In the genomic region with DNA sequence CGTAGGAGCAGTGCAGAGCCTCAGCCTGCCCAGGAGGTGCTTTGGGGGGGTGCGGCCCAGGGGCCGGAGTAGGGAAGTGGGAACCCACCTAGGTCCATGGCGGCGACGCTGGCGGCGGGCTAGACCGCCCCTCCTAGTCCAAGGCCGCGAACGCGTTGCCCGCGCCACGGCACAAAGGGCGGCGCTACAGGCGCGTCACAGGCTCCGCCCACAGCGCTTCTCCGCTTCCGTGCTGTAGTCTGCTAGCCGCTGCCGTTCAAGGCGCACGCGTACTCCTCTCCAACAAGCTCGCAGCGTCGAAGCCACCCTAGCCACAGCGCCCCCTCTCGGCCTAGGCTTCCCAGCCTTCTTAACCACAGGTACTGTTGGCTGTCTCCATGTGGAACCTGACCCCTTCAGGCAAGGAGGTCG, we compare ENCODE assay signal across 8 mouse cellular contexts. TPM values are rescaled to one million over a fixed set of nuclear protein-coding genes. Genes with fewer than 3 reads are reported as not detected.
DNase-seq lines count a peak whose midpoint lies in the region; ATAC-seq lines count a peak whose summit lies in the region.

Gene Dbil5, plus strand, starts transcription at position 219 of the 411 bp plus-strand sequence.
Gene Gemin4, minus strand, starts transcription at position 275 of the 411 bp plus-strand sequence.

- peaks cover 5% of the 10 kb centered on the region; the same call in 1 of the 2 replicates for H3K4me1 ChIP-seq in forebrain, embryonic 14.5 days (ENCODE audit: control insufficient read depth, insufficient read depth, low read length)
- H3K4me1 ChIP-seq in neural tube, embryonic 15.5 days = peaks cover 14% of the 10 kb centered on the region

- intact Hi-C loops in heart, postnatal 14 days (cut with DNase I) = no loop called here

- 0% methylated on average over 35 of the region's 35 CpGs for WGBS in forebrain, embryonic 14.5 days
- WGBS in neural tube, embryonic 15.5 days = under 1% methylated on average over 27 of the region's 35 CpGs

- peak within 1 kb of the TSS; percentile 86 for H3K27ac ChIP-seq in forebrain, embryonic 14.5 days (ENCODE audit: low read depth, low read length)
- peak within 1 kb of the TSS; percentile 91 for H3K27ac ChIP-seq in neural tube, embryonic 15.5 days (replicated peaks)

- H3K4me2 ChIP-seq in forebrain, embryonic 14.5 days (ENCODE audit: low read length) = peak within 1 kb of the TSS; percentile 78
- peak within 1 kb of the TSS; percentile 78 for H3K4me2 ChIP-seq in neural tube, embryonic 15.5 days

- H3K27me3 ChIP-seq in forebrain, embryonic 14.5 days (replicated peaks; ENCODE audit: control insufficient read depth, insufficient read depth, low read length) = no peaks in the 10 kb centered on the region
- no peaks in the 10 kb centered on the region for H3K27me3 ChIP-seq in neural tube, embryonic 15.5 days (replicated peaks)

- H3K4me3 ChIP-seq in forebrain, embryonic 14.5 days (ENCODE audit: low read depth, low read length) = peak within 1 kb of the TSS; percentile 87
- H3K4me3 ChIP-seq in neural tube, embryonic 15.5 days (replicated peaks) = peak within 1 kb of the TSS; percentile 68

- peak; percentile 99 for DNase-seq in ES-CJ7 (ENCODE audit: low read depth, low spot score)
- peak; percentile 96 for DNase-seq in cerebellum, adult 11 months
- DNase-seq in forebrain, embryonic 14.5 days (ENCODE audit: low spot score) = peak; percentile 99
- peak; percentile 97 to 98 for DNase-seq in heart, postnatal 14 days
- peak; percentile 97 for DNase-seq in layer of hippocampus, adult 11-12 months (ENCODE audit: low spot score)
- DNase-seq in lung, adult 18-20 months = peak; percentile 97 to 98
- peak; percentile 95 for DNase-seq in testis, postnatal 14 days (ENCODE audit: low spot score)

- H3K9me3 ChIP-seq in forebrain, embryonic 14.5 days (replicated peaks; ENCODE audit: control insufficient read depth, low read length) = no peaks in the 10 kb centered on the region
- no peaks in the 10 kb centered on the region for H3K9me3 ChIP-seq in neural tube, embryonic 15.5 days (replicated peaks)

- H3K36me3 ChIP-seq in forebrain, embryonic 14.5 days (ENCODE audit: control insufficient read depth, insufficient read depth, low read length) = peaks cover 32% of the 10 kb centered on the region
- H3K36me3 ChIP-seq in neural tube, embryonic 15.5 days = peaks cover 37% of the 10 kb centered on the region

- peak within 1 kb of the TSS; percentile 92 for H3K9ac ChIP-seq in forebrain, embryonic 14.5 days (ENCODE audit: low read length)
- peak within 1 kb of the TSS; percentile 94 for H3K9ac ChIP-seq in neural tube, embryonic 15.5 days (replicated peaks)

- peak; percentile 99 for ATAC-seq in forebrain, embryonic 14.5 days
- ATAC-seq in neural tube, embryonic 15.5 days (ENCODE audit: low FRiP score) = peak; percentile 98

RNA-seq across cellular contexts. Expression of gene Dbil5, which starts in this region (rescaled TPM):
- polyA plus RNA-seq in forebrain, embryonic 14.5 days (2014; fragmentation: Nextera tagmentation; extraction: Ambion mirVana) = not detected in 2 replicates
- not detected for total RNA-seq in heart, postnatal 14 days (2021)
- 0.38 and 0.79 TPM in 2 replicates for polyA plus RNA-seq in neural tube, embryonic 15.5 days (2015; fragmentation: Nextera tagmentation; extraction: Ambion mirVana)

RNA-seq across cellular contexts. Expression of gene Gemin4, which starts in this region (rescaled TPM):
- 25.0 and 25.7 TPM in 2 replicates for polyA plus RNA-seq in forebrain, embryonic 14.5 days (2014; fragmentation: Nextera tagmentation; extraction: Ambion mirVana)
- 1 to 10 TPM; 1.8 to 2.6 TPM for total RNA-seq in heart, postnatal 14 days (2021)
- polyA plus RNA-seq in neural tube, embryonic 15.5 days (2015; fragmentation: Nextera tagmentation; extraction: Ambion mirVana) = 13.8 and 20.1 TPM in 2 replicates

Comparison
In these comparisons a context has a peak if more than half of its experiments do, and no peak if none do; other contexts are left out.
1. Peak in every context shown above with its lines: DNase-seq, ATAC-seq, H3K4me3 ChIP-seq and H3K27ac ChIP-seq.